Mouse (Mus musculus): ENCODE measurements around the gene Xdh. TPM values are rescaled to one million over a fixed set of nuclear protein-coding genes. Genes with fewer than 3 reads are reported as not detected.

Gene Xdh
- polyA plus RNA-seq, 1 experiment from 2014 or later: 2.6 TPM

DNA sequence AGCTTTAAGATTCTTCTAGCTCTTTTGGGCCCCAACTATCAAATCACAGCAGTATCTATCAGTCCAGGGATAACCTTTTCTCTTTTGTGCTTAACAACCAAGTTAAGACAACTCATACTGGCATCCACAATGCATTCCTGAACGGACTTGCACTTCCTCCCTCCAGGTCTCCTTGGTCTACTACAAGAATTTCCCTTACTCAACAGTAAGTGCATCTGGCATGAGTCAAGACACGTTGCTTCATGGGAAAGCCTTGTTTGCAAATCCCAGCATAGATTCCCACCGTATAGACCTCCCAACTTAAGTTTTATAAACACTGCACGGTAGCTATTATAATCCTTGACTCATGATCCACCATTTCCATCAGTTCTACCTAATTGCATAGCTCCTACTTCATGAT, 16.4 kb downstream of the Xdh start:
- Histone ChIP-seq H3K27ac (ENCODE audit: low read length) (no peak overlapping the region), H3K36me3 (ENCODE audit: control insufficient read depth, insufficient read depth) (no peaks in the 10 kb centered on the region), H3K4me3 (ENCODE audit: low read length) (no peak overlapping the region), H3K9me3 (replicated peaks; ENCODE audit: control insufficient read depth, low read length) (no peaks in the 10 kb centered on the region), H3K4me2 (ENCODE audit: low read depth, low read length) (no peak overlapping the region), H3K9ac (ENCODE audit: low read length) (no peak overlapping the region), H3K27me3 (ENCODE audit: control insufficient read depth, insufficient read depth, low read length) (no peaks in the 10 kb centered on the region), H3K4me1 (ENCODE audit: control insufficient read depth, insufficient read depth, low read length) (no peaks in the 10 kb centered on the region)
- 62% methylated on average over 4 of the region's 4 CpGs for WGBS
- no peak for ATAC-seq (replicated peaks; ENCODE audit: extremely low read depth, insufficient read depth, low FRiP score)

DNA sequence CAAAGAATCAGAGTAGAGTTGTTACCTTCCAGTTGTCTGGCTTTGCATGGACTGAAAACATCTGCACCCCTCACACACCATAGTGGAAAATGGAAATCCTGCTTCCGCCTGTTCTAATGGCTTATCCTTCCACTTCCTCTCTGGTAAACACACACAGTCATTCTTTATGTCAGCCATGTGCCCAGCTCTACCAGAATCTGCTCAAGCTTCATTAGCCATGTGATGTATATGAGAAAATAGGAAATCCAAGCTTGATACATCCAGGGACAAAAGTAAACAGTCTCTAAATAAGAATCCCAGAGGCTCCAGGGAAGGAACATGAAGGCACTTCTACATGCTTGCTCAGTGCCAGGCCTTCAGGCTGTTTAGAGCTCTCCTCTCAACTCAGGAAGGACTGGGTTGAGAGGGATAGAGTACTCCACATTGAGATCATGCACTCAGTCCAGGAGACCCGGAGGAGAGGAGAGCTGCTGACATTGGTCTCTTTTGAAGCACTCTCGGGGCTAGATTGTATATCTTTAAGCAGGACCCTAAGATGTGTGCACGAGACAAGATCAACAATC, 17.4 kb downstream of the Xdh start:
- no peak overlapping the region for H3K27ac ChIP-seq (ENCODE audit: low read length)
- no peaks in the 10 kb centered on the region for H3K27me3 ChIP-seq (ENCODE audit: control insufficient read depth, insufficient read depth, low read length)
- H3K4me1 ChIP-seq (ENCODE audit: control insufficient read depth, insufficient read depth, low read length): no peaks in the 10 kb centered on the region
- WGBS: 33% methylated on average over 4 of the region's 4 CpGs
- H3K9me3 ChIP-seq (replicated peaks; ENCODE audit: control insufficient read depth, low read length): no peaks in the 10 kb centered on the region
- ATAC-seq (replicated peaks; ENCODE audit: extremely low read depth, insufficient read depth, low FRiP score): no peak
- no peak overlapping the region for H3K4me2 ChIP-seq (ENCODE audit: low read depth, low read length)
- no peak overlapping the region for H3K4me3 ChIP-seq (ENCODE audit: low read length)
- no peaks in the 10 kb centered on the region for H3K36me3 ChIP-seq (ENCODE audit: control insufficient read depth, insufficient read depth)
- H3K9ac ChIP-seq (ENCODE audit: low read length): no peak overlapping the region

DNA sequence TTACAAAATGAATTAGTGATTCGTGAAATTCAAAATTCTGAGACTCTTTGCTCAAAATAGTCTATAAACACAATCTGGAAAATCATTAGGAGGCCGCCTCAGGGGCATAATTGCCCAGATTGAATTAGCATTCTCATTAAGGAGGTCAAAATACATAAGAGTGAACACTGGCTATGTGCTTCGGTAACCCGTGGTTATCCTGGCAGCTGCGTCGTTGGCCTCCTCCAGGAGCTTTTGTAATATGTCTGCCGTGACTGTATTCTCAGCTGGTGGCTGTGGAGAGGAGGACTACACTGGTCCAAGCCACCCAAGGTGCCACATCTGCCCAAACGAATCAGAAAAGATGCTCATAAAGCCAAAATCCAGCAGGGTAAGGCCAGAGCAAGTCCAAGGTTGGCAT, 30.5 kb downstream of the Xdh start:
- H3K4me2 ChIP-seq (ENCODE audit: low read depth, low read length): no peak overlapping the region
- 82% methylated on average over 8 of the region's 8 CpGs for WGBS
- no peaks in the 10 kb centered on the region for H3K4me1 ChIP-seq (ENCODE audit: control insufficient read depth, insufficient read depth, low read length)
- H3K4me3 ChIP-seq (ENCODE audit: low read length): no peak overlapping the region
- H3K27me3 ChIP-seq (ENCODE audit: control insufficient read depth, insufficient read depth, low read length): no peaks in the 10 kb centered on the region
- no peak for ATAC-seq (replicated peaks; ENCODE audit: extremely low read depth, insufficient read depth, low FRiP score)
- H3K9ac ChIP-seq (ENCODE audit: low read length): no peak overlapping the region
- H3K27ac ChIP-seq (ENCODE audit: low read length): no peak overlapping the region
- H3K36me3 ChIP-seq (ENCODE audit: control insufficient read depth, insufficient read depth): no peaks in the 10 kb centered on the region
- no peaks in the 10 kb centered on the region for H3K9me3 ChIP-seq (replicated peaks; ENCODE audit: control insufficient read depth, low read length)

DNA sequence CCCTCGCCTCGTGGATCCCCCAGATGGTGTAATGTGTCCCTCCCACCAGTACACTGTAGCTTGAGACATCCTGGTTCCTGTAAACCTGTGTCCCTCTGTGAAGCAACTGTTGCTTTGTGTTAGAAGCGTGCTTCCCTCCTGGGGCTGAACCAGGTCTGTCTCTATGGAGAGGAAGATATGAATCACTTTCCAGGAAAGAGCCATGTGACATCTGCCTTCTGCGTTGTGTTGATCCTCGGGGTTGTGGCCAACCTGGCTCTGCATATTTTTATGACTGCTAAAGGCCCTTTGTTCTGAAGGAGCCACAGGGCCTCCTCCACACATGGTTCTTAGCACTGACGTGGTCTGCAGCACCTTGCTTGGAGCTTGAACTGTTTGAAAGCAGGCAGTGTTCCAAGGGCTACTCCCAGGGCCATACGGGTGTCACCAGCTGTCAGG, 31.0 kb downstream of the Xdh start:
- Histone ChIP-seq H3K27me3 (ENCODE audit: control insufficient read depth, insufficient read depth, low read length) (no peaks in the 10 kb centered on the region), H3K9ac (ENCODE audit: low read length) (no peak overlapping the region), H3K4me1 (ENCODE audit: control insufficient read depth, insufficient read depth, low read length) (no peaks in the 10 kb centered on the region), H3K36me3 (ENCODE audit: control insufficient read depth, insufficient read depth) (no peaks in the 10 kb centered on the region), H3K9me3 (replicated peaks; ENCODE audit: control insufficient read depth, low read length) (no peaks in the 10 kb centered on the region), H3K4me3 (ENCODE audit: low read length) (no peak overlapping the region), H3K4me2 (ENCODE audit: low read depth, low read length) (no peak overlapping the region), H3K27ac (ENCODE audit: low read length) (no peak overlapping the region)
- 60% methylated on average over 7 of the region's 7 CpGs for WGBS
- ATAC-seq (replicated peaks; ENCODE audit: extremely low read depth, insufficient read depth, low FRiP score): no peak

DNA sequence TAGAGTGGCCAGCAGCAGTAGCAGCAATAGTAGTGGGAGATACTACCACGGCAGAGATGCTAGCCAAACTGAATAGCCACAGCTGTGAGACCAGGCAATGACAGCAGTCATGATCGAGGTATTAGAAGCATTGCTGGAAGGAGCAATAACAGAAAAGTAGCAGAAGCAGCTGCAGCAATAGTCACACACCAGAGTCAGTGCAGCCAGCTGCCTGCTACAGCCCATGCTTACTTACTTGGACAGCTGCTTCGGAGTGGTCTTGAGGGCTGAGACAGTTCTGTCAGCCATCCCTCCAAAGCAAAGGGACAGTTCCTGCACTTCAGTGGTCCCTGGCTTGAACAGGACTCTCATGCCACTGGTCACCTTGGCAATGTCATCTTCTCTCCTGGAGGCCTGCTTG, 31.9 kb downstream of the Xdh start:
- Histone ChIP-seq H3K27me3 (ENCODE audit: control insufficient read depth, insufficient read depth, low read length) (no peaks in the 10 kb centered on the region), H3K36me3 (ENCODE audit: control insufficient read depth, insufficient read depth) (no peaks in the 10 kb centered on the region), H3K4me3 (ENCODE audit: low read length) (no peak overlapping the region), H3K4me1 (ENCODE audit: control insufficient read depth, insufficient read depth, low read length) (no peaks in the 10 kb centered on the region), H3K27ac (ENCODE audit: low read length) (no peak overlapping the region), H3K9ac (ENCODE audit: low read length) (no peak overlapping the region), H3K4me2 (ENCODE audit: low read depth, low read length) (no peak overlapping the region), H3K9me3 (replicated peaks; ENCODE audit: control insufficient read depth, low read length) (no peaks in the 10 kb centered on the region)
- ATAC-seq (replicated peaks; ENCODE audit: extremely low read depth, insufficient read depth, low FRiP score): no peak
- 72% methylated on average over 3 of the region's 3 CpGs for WGBS

DNA sequence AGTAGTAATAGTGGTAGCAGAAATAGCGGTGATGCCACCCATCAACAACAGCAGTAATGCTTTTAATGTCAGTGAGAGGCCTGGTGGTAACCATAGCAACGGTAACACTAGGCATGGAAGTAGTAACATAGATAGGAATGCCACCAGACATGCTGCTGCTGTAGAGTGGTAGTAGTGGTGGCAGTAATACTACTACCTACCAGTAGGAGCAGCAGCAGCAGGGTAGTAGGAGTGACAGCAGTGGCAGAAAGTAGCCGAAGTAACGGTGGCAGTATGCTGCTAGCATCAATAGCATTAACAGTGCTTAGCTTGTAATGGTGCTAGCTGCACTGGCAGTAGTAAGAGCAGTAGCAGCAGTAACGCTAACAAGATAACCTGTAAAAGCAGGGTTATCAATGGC, 32.3 kb downstream of the Xdh start:
- H3K36me3 ChIP-seq (ENCODE audit: control insufficient read depth, insufficient read depth): no peaks in the 10 kb centered on the region
- H3K4me2 ChIP-seq (ENCODE audit: low read depth, low read length): no peak overlapping the region
- no peaks in the 10 kb centered on the region for H3K27me3 ChIP-seq (ENCODE audit: control insufficient read depth, insufficient read depth, low read length)
- H3K27ac ChIP-seq (ENCODE audit: low read length): no peak overlapping the region
- no peak overlapping the region for H3K9ac ChIP-seq (ENCODE audit: low read length)
- no peaks in the 10 kb centered on the region for H3K9me3 ChIP-seq (replicated peaks; ENCODE audit: control insufficient read depth, low read length)
- H3K4me3 ChIP-seq (ENCODE audit: low read length): no peak overlapping the region
- ATAC-seq (replicated peaks; ENCODE audit: extremely low read depth, insufficient read depth, low FRiP score): no peak
- 73% methylated on average over 5 of the region's 5 CpGs for WGBS
- H3K4me1 ChIP-seq (ENCODE audit: control insufficient read depth, insufficient read depth, low read length): no peaks in the 10 kb centered on the region

DNA sequence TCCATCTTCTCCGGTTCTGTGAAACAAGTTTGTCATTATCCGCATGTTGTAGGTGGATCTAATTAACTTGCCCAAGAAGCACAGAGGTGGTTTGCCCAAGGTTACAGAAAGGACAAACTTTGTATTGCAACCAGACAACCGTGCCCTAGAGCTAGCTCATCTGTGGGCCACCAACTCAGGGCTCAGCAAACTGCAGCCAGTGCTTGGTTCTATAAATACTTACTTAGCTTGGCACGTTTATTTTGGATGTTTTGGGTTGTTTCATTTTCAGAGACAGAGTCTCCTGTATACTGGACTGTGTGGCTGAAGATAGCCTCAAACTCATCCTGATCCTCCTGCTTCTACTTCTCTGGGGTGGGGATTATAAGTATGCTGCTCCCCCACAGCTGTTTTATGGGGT, 35.3 kb downstream of the Xdh start:
- Histone ChIP-seq H3K9me3 (replicated peaks; ENCODE audit: control insufficient read depth, low read length) (no peaks in the 10 kb centered on the region), H3K27ac (ENCODE audit: low read length) (no peak overlapping the region), H3K36me3 (ENCODE audit: control insufficient read depth, insufficient read depth) (no peaks in the 10 kb centered on the region), H3K4me1 (ENCODE audit: control insufficient read depth, insufficient read depth, low read length) (no peaks in the 10 kb centered on the region), H3K9ac (ENCODE audit: low read length) (no peak overlapping the region), H3K27me3 (ENCODE audit: control insufficient read depth, insufficient read depth, low read length) (no peaks in the 10 kb centered on the region), H3K4me2 (ENCODE audit: low read depth, low read length) (no peak overlapping the region), H3K4me3 (ENCODE audit: low read length) (no peak overlapping the region)
- WGBS: 67% methylated on average over 4 of the region's 4 CpGs
- no peak for ATAC-seq (replicated peaks; ENCODE audit: extremely low read depth, insufficient read depth, low FRiP score)

DNA sequence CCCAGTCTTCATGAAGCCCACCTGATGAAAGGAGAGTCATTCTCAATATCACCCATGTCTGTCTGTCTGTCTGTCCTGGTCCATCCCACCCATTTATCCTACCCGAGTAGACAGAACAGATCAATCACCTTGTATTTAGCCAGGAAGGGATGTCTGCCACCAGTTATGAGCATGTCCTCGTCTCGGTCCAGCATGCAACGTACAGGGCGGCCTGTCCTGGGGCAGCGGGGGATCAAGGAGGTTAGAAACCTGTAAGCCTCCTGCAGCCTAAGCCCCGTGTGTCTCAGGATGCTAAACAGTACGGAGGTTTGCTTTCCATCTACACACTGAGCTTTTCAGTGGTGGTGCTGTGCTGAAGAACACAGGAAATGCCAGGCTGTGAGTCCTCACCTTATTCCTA, 43.9 kb downstream of the Xdh start:
- 82% methylated on average over 8 of the region's 8 CpGs for WGBS
- no peaks in the 10 kb centered on the region for H3K4me1 ChIP-seq (ENCODE audit: control insufficient read depth, insufficient read depth, low read length)
- no peak for ATAC-seq (replicated peaks; ENCODE audit: extremely low read depth, insufficient read depth, low FRiP score)
- H3K4me2 ChIP-seq (ENCODE audit: low read depth, low read length): no peak overlapping the region
- H3K4me3 ChIP-seq (ENCODE audit: low read length): no peak overlapping the region
- no peak overlapping the region for H3K9ac ChIP-seq (ENCODE audit: low read length)
- H3K27me3 ChIP-seq (ENCODE audit: control insufficient read depth, insufficient read depth, low read length): no peaks in the 10 kb centered on the region; the same call in 1 of the 2 replicates
- H3K9me3 ChIP-seq (replicated peaks; ENCODE audit: control insufficient read depth, low read length): no peaks in the 10 kb centered on the region
- no peak overlapping the region for H3K27ac ChIP-seq (ENCODE audit: low read length)
- H3K36me3 ChIP-seq (ENCODE audit: control insufficient read depth, insufficient read depth): no peaks in the 10 kb centered on the region

DNA sequence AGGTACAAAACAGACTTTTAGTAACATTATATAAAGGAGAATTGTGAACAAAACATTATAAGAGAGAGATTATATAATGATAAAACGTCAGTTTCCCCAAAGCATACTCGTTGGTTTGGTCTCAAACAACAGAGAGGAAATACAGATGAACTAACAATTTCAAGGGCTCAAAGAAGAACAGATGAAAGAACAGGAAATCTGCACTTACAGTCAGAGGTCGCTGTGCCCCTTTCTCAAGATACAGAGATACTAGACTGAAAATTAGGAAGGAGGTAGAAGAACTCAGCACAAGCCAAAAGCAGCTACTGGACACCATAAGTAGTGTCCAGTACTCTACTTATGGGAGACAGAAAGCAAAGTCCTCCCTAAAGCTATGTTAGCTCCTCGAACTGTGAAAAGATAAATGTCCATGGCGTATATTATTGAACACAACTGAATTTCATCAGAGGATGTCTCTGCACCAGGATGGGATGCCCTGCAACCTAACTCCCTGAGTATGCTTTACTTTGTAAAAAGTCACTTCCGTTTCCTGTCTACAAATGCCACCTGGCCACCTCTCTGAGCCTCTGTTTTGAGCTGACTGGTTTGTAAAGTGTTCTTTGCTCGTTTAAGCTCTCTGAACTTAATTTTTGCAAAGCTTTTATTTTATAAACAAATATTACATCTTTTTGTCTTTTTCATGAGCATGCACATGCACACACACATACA, 44.8 kb downstream of the Xdh start:
- Histone ChIP-seq H3K4me1 (ENCODE audit: control insufficient read depth, insufficient read depth, low read length) (no peaks in the 10 kb centered on the region), H3K4me3 (ENCODE audit: low read length) (no peak overlapping the region), H3K36me3 (ENCODE audit: control insufficient read depth, insufficient read depth) (no peaks in the 10 kb centered on the region), H3K9ac (ENCODE audit: low read length) (no peak overlapping the region), H3K27ac (ENCODE audit: low read length) (no peak overlapping the region), H3K9me3 (replicated peaks; ENCODE audit: control insufficient read depth, low read length) (no peaks in the 10 kb centered on the region), H3K4me2 (ENCODE audit: low read depth, low read length) (no peak overlapping the region), H3K27me3 (ENCODE audit: control insufficient read depth, insufficient read depth, low read length) (no peaks in the 10 kb centered on the region; the same call in 1 of the 2 replicates)
- ATAC-seq (replicated peaks; ENCODE audit: extremely low read depth, insufficient read depth, low FRiP score): no peak
- 65% methylated on average over 7 of the region's 7 CpGs for WGBS

Measured in heart, embryonic 16.5 days (tissue).